Mouse (Mus musculus): ENCODE data around the gene Sf3b1.
"Not testable (repeated sequence)": the region's sequence is repeated elsewhere in the genome, so short reads cannot be mapped to it uniquely, and the experiment has no call there.

Sf3b1 gene

DNA sequence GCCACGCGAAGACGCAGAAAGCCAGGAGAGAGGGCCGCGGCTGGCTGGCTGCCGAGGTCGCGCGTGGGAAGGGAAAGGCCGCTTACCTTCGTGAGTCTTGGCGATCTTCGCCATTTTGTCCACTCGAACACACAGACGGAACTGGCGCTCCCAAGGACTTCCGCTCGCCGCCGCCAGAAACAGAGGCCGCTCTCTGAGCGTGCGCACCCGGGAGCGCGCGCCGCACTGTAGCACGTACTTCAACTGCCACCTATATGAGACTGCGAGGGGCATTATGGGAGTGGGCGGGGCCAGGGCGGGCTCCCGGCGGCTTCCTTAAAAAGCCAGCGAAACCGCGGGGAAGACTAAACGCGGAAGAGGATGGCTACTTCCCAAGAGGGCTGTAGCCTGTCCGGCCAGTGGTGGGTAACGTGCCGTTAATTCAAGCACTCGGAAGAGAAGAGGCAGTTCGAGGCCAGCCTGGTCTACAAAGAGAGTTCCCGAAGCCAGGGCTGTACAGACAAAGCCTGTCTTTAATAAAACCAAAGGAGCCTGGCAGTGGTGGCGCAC lies at the start of gene Sf3b1:
Gene Sf3b1 (minus strand): TSS at position 229 of the 549 bp plus-strand sequence.
- DNase-seq: peak; percentile 95

DNA sequence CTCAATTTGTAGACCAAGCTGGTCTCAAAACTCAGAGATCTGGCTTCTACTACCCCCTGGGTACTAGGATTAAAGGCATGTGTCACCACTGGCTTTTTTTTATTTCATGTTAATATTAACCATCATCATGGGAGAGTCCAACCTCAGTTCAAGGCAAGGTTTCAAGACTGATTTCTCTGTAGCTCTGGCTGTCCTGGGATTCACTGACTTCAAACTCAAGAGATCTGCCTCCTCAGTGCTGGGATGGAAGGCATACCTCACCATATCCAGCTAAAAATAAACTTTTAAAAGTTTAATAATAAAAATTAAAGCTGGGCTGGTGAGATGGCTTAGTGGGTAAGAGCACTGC lies 49.1 kb upstream of the Sf3b1 start:
- no peak for DNase-seq

DNA sequence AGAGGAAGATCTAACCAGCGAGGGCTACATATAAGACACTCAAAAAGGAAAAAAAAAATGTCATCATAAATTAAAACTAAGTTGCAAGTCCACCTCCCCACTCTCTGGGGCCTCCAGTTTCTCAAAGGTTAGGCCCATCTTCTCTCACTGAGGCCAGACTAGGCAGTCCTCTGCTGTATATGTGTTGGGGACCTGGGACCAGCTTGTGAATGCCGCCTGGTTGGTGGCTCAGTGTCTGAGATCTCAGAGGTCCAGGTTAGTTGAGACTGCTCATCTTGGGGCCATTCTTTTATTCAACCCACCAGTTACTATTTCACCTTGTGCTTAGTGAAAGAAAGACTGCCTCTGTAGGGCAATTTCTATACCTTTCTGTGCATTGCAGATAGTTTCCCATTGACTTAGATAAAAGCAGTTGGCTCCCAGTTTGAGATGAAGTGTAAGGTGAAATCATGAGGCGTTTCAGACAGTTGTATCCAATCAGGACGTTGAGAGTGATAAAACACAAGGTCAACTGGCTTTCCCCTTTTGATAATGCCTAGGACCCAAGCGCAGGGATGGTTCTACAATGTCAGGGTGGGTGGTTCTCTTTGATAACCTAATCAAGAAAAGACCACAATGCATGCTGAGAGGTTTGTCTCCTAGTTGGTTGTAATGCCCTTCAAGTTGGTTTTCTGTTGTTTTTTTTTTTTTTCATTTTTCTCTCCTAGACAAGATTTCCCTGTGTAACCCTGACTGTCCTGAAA lies 48.5 kb upstream of the Sf3b1 start:
- DNase-seq: no peak

DNA sequence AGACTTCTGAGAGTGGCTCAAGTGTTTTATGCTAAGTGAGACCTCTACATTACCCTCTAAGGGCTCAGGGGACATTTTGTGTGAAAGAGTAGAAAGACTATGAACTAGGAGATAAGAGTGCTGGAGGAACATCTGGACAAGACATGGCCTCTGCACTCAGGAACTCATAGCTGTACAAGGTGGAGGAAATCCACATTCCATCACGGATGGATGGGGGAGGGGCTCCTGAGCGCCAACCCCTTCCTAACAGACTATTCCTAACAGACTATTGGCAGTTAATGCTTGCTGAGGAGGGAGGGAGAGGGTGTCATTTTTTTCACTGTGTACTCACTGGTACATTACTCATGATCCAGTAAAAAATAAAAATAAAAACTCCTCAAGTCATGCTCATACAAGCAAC lies 47.5 kb upstream of the Sf3b1 start:
- no peak for DNase-seq

DNA sequence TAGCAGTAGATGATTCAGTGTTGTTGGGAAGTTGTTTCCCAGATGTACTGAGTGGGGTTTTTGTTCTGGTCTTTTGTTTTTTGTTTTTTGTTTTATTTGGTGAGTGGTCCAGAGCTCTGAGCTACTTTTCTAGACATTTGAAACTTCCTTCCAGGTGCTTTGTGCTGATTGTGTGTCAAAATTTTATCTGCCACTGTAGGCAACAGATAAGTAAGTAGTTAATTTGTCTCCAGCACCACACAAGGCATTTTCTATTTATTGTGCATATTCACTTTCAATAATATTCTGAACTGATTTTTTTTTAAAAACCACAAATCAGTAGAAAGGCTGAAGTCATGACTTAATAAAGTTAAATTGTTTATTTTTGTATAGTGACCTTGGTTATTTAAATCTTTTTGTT lies 45.0 kb upstream of the Sf3b1 start:
- DNase-seq: not testable (repeated sequence)

DNA sequence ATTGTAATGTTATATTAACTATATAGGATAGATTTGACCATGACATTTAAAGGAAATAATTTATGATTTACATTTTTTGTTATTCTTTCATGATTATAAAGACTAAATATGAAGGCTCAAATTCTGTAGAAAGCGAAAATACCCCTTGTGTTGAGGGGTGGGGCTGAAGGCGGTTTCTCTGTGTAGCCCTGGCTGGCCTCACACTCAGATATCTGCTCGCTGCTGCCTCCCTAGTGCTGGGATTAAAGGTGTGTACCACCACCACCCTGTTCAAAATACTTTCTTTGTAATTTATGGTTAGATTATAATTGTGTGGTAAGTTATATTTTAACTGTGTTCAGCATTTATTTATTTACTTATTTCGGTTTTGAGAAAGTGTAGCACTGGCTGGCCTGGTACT lies 34.5 kb upstream of the Sf3b1 start:
- no peak for DNase-seq

DNA sequence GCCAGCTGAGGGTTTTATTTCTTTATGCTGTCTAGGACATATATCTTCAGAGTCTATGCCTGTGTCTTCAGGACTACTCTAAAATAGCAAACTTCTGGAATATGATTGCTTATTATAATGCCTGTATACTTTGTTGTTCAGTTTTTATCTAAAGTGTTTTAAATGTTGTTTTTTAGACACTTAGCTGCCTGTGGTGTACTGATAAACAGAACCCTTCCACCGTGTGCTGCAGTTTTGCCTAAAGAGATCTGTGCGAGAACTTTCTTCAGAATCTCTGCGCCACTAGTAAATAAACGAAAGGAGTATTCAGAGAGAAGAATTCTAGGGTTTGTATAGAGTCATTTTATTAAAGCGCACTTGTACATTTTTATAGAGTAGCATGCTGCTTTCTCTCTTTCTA lies 33.8 kb upstream of the Sf3b1 start:
- no peak for DNase-seq

DNA sequence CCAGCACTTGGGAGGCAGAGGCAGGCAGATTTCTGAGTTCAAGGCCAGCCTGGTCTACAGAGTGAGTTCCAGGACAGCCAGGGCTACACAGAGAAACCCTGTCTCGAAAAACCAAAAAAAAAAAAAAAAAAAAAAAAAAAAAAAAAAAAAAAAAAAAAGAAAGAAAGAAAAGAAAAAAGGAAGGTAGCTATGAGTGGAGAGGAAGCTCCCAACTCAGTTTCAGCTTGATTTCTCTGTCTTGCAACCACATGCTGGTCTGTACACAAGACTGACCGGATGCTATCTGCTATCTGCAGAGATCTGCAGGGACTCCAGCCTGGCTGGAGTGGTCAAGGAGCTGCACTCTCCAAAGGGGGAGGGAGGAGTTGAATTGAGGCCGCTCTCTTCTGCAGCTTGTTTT lies 31.1 kb upstream of the Sf3b1 start:
- DNase-seq: not testable (repeated sequence)

DNA sequence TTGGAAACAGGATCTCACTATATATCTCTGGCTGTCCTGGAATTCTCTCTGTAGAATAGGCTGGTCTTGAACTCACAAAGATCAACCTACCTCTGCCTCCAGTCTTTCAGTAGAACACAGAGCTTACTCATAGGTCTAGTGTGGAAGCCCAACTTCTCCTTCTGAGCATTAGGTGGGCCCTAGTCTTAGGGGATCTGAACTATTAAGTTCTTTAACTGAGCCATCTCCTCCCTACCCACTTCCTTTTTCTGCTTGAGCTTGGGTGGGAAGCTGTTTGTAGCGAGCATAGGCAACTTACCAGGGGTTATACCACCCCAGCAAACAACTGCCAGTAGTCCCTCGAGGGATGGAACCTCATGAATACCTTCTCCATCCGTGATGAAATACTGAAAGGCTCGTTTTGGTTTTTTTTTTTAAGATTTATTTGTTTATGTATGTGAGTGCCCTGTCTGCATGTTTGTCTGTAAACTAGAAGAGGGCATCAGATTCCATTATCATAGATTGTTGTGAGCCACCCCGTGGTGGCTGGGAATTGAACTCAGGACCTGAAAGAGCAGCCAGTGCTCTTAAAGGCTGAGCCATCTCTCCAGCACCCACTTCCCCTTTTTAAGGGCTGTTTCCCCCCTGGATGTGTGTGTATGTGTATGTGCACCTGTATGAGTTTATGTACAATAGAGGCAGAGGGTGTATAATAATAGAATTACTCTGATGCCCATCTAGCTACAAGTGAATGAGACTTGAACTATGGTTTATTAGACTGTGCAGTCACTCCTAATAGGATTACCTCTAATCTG lies 28.2 kb upstream of the Sf3b1 start:
- no peak for DNase-seq

DNA sequence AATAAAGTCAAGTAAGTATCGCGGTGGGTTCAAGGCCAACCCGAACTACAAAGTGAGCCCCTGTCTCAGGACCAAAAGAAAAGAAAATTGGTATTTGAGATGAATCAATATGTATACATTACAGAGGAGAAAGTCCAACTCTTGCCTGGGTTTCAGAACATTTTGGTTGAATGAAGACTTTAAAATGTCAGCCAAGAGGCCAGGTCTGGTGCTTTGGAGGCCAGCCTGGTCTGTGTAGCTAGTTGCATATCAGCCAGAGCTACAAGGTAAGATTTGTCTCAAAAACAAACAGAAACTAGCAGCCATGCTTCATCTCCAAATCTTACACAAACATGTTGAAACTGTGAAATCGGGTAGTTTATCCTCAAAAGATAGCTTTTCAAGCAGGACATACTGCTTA lies 26.3 kb upstream of the Sf3b1 start:
- no peak for DNase-seq

DNA sequence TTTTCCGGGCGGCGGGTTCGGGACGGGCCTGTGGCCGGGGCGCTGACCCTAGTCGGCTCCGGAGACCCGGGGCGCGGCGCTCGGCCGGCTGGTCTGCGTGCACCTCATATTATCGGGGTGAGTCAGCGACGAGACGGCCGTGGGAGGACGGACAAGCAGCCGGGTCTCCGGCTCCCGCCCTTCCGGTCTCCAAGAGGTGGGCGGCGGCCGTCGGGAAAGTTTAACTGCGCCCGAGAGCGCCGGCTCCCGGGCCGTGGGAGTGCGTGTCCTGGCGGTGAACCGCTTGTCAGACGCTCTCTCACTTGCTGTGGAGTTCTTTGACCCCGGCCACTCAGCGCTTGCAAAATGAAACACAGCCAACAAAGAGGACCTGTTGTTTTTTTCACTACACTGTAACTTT lies 25.7 kb upstream of the Sf3b1 start:
- DNase-seq: no peak

DNA sequence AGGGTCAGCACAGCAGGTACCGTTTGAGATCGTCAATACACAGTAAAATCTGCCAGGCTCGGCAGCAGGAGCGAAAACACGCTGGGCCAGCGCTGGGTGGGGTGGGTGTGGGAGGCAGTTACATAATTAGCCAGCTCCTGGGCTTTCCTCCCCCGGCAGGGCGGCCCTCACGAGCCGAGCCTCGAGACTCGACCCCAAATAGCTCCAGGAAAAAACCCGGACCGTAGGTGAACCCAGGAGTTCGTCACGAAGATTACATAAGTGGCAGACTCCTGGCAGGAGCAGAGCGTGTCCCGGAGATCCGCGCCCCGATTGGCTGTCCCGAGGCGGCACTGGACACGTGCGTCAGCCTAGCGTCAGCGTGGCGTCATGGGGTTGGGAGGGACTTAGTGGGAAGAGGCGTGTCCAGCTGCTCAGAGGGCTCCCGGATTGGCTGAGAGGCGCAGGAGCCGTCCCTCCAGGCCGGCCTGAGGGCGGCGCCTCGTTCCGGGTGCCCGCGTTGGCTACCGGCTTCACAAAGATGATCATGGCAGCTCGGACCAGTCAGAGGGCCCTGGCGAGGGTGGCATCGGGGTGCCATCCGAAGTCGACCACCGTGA lies 25.2 kb upstream of the Sf3b1 start, which contains the start of gene Coq10b:
Gene Coq10b (plus strand): TSS at position 416 of the 599 bp plus-strand sequence.
- DNase-seq: peak; percentile 99

DNA sequence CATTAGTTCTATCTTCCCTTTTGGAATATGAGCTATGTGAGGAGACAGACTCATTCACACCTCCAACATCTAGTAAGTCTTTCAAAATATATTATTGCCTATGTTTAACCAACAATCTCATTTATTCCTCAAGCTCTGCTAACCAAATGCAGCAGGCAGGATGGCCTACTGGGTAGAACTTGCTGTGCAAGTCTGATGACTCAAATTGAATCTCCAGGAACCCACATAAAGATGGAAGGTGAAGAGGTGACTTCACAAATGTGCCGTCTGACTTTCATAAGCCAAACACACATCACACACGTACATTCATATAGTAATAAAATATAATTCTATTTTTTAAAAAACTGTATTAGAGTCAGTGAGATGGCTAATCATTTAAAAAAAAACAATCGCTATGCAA lies 24.4 kb upstream of the Sf3b1 start:
- no peak for DNase-seq

DNA sequence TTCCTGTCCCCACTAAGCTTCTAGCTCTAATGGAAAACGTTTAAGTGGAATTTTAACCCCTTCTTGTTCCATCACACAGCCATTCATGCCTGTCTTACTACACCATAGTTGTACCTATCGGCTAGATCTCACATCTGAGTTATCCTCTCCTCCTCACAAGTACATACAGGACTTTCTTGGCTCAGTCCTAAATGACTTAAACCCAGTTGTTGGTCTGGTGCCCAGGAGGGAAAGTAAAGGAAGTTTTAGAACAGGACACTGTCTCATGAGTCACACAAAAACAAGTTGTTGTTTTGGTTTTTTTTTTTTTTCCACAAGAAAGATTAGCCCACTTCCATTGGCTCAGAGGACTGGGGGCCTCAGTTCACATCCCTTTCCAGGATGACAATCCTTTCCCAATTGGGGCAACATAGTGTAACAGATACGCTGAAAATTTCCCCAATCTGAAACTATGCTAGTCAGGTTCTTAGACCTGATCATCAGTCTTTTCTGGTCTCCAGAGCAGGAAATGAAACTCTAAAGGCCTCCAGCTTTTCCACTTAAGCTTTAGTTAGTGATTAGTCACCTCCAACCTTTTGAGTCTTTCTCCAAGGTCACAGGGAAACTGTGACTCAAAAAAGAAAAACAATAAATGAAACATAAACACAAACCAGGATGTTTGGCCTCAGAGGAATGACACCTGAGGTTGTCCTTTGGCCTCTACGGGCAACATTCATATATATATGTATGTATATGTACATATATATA lies 21.7 kb upstream of the Sf3b1 start:
- no peak for DNase-seq

DNA sequence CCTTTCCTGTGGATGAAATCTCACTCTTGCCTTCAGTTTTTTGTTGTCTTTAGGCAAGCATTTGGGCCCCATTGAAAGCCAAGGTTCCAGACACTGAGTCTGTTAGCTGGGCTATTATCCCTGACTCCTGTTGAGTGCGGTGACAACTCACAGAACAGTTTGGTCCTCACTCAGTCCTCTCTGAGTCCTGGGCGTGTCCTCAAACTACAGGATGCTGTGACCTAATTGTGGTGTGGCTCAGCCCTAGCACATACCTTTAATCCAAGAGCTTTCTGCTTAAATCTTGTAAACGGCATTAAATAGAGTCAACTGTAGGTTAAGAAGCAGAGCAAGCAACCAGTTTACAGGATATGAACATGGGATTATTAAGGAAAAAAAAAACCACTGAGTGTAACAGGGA lies 15.9 kb upstream of the Sf3b1 start:
- DNase-seq: no peak

DNA sequence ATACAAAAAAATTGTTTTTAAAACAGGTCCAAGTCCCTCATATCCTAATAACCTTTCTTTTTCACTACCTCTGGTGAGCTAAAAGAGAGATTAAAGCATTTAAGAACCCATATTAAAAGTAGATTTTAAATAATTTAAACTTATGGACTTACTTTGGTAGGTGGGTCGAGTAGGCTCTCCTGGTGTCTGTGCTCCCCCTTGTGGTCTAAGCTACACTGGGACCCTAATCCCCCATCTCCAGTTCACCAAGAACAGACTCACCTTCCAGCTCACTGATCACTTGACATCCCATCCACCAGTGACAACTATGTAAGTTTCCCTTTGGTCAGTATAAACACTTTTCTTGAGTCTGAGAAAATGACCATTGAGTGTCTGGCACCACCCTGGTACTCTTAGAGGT lies 15.0 kb upstream of the Sf3b1 start:
- DNase-seq: no peak

DNA sequence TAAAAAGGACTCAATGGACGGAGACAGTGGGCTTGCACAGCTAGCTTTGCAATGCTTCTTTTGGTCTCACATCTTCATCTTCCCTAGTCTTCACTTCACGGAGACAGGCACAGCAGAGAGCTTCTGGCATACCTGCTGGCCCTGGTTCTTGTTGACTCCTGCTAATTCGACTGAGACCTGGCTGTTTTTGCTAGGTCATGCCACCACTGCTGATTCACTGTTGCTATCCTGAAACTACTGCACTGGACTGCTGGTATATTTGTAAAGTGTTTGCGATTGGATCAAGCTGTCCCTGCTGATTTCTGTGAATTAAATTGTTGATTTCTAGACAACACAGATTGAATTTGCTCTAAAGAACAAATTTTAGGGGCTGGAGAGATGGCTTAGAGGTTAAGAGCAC lies 14.4 kb upstream of the Sf3b1 start:
- no peak for DNase-seq

DNA sequence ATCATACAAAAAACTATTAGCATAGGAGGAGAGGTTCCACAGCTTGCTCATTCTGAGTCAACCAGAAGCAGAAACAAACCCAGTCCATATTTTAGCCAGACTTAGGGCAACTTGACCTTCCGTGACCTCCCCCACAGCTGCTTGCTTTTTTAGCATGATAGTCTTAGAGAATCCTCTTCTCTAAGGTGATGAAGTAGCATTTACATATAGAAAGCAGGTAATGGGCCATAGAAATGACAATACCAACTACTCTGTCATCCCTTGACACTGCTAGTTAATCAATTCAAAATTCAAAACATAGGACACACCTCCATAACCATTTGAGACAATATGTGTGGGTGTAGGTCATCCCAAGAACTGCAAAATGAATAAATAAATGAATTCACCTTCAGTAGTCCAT lies 12.7 kb upstream of the Sf3b1 start:
- no peak for DNase-seq

DNA sequence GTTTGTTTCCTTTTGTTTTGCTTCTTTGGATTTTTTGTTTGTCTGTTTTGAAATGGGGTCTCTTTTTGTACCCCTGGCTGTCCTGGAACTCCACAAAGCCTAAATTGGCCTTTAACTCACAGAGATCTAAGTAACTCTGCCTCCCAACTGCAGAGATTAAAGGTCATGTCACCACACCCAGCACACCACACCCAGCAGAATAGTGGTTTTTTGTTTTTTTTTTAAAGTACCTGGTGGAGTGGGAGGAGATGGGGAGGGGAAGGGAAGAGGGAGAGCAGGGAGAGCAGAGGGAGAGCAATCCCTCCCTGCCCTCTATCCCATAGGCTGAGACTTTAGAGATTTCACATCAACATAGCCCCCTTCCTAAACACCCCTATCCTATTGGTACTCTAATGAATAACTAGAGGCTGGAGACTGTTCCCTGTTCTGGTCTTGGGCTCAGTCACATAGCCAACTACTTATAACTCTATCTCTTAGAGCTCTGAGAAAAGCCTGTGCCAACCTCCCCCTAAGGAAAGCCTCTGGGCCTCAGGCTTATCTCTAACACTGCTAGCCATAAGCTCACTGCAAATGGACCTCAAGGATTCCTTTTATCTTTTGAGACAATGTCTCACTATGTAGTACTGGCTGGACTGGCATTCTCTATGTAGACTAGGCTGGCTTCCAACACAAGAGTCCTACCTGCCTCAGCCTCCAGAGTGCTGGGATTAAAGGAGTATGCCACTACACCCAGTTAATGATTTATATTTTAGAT lies 3.9 kb upstream of the Sf3b1 start:
- DNase-seq: no peak

DNA sequence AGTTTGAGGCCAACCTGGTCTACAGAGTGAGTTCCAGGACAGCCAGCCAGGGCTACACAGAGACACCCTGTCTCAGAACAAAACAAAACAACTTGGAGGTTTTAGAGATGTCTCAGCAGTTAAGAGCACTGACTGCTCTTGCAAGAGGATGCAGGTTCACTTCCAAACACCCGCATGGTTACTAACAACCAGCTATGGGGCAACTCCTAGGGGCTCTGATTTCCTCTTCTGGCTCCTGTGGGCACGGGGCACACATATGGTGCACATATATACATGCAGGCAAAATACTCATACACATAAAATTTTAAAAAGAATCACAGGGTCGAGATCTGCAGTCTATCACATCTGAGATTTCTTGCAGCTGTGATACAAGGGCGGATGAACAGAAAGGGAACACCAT lies 2.2 kb upstream of the Sf3b1 start:
- no peak for DNase-seq

DNA sequence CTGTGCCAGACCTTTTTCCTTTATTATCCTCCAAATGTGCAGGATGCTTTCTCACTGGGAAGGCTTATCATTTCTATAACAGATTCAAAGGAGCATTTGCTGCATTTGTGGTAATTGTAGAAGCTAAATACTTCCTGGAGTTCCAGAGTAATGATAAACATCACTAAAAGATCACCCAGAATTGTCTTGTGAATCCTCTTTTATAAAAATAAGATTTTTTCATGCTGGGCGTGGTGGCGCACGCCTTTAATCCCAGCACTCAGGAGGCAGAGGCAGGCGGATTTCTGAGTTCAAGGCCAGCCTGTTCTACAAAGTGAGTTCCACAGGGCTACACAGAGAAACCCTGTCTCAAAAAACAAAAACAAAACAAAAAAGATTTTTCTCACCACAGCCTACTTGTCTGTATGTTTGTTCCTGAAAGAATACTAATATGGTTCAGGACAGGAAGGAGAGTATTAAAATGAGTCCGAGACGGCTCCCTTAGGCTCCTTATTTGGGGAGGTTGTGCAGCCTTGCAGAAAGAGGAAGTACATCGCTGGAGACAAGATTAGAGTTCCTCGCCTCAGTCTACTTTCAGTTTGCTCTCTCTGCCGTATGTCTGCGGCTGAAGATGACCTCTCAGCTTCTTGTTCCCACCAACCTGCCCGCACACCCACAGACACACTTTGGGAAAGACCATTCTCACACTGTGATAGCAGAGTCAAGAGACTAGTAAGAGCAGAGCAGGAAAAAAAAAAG lies 1.4 kb upstream of the Sf3b1 start:
- no peak for DNase-seq

DNA sequence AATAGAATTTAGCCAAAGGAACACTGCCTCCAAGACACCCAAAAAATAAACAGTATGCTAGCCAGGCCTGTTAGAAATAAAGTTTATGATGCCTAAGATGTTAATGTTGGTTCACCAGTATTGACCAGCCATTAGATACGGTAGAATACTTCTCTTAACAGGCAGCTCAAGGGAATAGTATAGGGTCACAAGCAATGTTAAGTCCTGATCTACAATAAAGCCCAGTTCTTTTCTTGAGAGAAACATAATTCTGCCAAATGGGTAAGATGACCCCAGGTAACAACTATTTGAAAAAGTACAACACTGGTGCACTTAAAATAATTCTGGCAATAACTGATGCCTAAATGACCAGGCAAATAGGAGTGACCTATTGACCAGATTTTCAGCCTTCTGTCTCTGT lies 685 bp upstream of the Sf3b1 start:
- DNase-seq: no peak

Measured in cerebellum, adult 18-20 months (tissue).